Mouse (Mus musculus): ENCODE results near the gene E030018B13Rik.

Gene E030018B13Rik

GRCm38 (mm10) chr7:63916268-63916907, at the start of gene E030018B13Rik:
E030018B13Rik (plus strand) TSS chr7:63916857.
- DNase-seq (ENCODE audit: low spot score) = no peak

GRCm38 (mm10) chr7:63868356-63868918, 48.2 kb upstream of the E030018B13Rik start:
- no peak for DNase-seq (ENCODE audit: low spot score)

GRCm38 (mm10) chr7:63871698-63872097, 45.0 kb upstream of the E030018B13Rik start:
- no peak for DNase-seq (ENCODE audit: low spot score)

GRCm38 (mm10) chr7:63873880-63874279, 42.8 kb upstream of the E030018B13Rik start:
- DNase-seq (ENCODE audit: low spot score) = no peak

GRCm38 (mm10) chr7:63875686-63876085, 41.0 kb upstream of the E030018B13Rik start:
- no peak for DNase-seq (ENCODE audit: low spot score)

- no peak for DNase-seq (ENCODE audit: low spot score)
These were observed 40.0 kb upstream of the E030018B13Rik start for GRCm38 (mm10) chr7:63876640-63877039.

GRCm38 (mm10) chr7:63877610-63878009, 39.0 kb upstream of the E030018B13Rik start:
- DNase-seq (ENCODE audit: low spot score) = no peak

GRCm38 (mm10) chr7:63879583-63879982, 37.1 kb upstream of the E030018B13Rik start:
- DNase-seq (ENCODE audit: low spot score) = no peak

- no peak for DNase-seq (ENCODE audit: low spot score)
These were observed 33.9 kb upstream of the E030018B13Rik start for GRCm38 (mm10) chr7:63882739-63883138.

GRCm38 (mm10) chr7:63885025-63885424, 31.6 kb upstream of the E030018B13Rik start:
- DNase-seq (ENCODE audit: low spot score) = no peak

- DNase-seq (ENCODE audit: low spot score) = no peak
These were observed 29.6 kb upstream of the E030018B13Rik start for GRCm38 (mm10) chr7:63887034-63887551.

GRCm38 (mm10) chr7:63887602-63888123, 29.0 kb upstream of the E030018B13Rik start:
- DNase-seq (ENCODE audit: low spot score) = no peak

GRCm38 (mm10) chr7:63888674-63889073, 28.0 kb upstream of the E030018B13Rik start:
- DNase-seq (ENCODE audit: low spot score) = no peak

- no peak for DNase-seq (ENCODE audit: low spot score)
These were observed 27.3 kb upstream of the E030018B13Rik start for GRCm38 (mm10) chr7:63889116-63889975.

- no peak for DNase-seq (ENCODE audit: low spot score)
These were observed 25.1 kb upstream of the E030018B13Rik start for GRCm38 (mm10) chr7:63891488-63892075.

- DNase-seq (ENCODE audit: low spot score) = no peak
These were observed 23.5 kb upstream of the E030018B13Rik start for GRCm38 (mm10) chr7:63893201-63893600.

GRCm38 (mm10) chr7:63893729-63894128, 22.9 kb upstream of the E030018B13Rik start:
- no peak for DNase-seq (ENCODE audit: low spot score)

- no peak for DNase-seq (ENCODE audit: low spot score)
These were observed 22.0 kb upstream of the E030018B13Rik start for GRCm38 (mm10) chr7:63894662-63895061.

- DNase-seq (ENCODE audit: low spot score) = no peak
These were observed 21.4 kb upstream of the E030018B13Rik start for GRCm38 (mm10) chr7:63895223-63895622.

GRCm38 (mm10) chr7:63896276-63896967, 20.2 kb upstream of the E030018B13Rik start:
- no peak for DNase-seq (ENCODE audit: low spot score)

- peak; percentile 82 for DNase-seq (ENCODE audit: low spot score)
These were observed 19.6 kb upstream of the E030018B13Rik start for GRCm38 (mm10) chr7:63896968-63897468.
